Mouse (Mus musculus) E14TG2a.4 (cell line): ENCODE data around the gene Pou6f1.

Experiments
- CTCF ChIP-seq: conservative IDR thresholded peaks from 2 replicates; pipeline ENCODE4 v1.5.1; 2014; ENCODE audit warnings: low read length
- NANOG ChIP-seq: IDR thresholded peaks from 2 replicates; pipeline ENCODE4 v1.6.1; 2014; ENCODE audit warnings: borderline replicate concordance, low read length, mixed read lengths

DNA sequence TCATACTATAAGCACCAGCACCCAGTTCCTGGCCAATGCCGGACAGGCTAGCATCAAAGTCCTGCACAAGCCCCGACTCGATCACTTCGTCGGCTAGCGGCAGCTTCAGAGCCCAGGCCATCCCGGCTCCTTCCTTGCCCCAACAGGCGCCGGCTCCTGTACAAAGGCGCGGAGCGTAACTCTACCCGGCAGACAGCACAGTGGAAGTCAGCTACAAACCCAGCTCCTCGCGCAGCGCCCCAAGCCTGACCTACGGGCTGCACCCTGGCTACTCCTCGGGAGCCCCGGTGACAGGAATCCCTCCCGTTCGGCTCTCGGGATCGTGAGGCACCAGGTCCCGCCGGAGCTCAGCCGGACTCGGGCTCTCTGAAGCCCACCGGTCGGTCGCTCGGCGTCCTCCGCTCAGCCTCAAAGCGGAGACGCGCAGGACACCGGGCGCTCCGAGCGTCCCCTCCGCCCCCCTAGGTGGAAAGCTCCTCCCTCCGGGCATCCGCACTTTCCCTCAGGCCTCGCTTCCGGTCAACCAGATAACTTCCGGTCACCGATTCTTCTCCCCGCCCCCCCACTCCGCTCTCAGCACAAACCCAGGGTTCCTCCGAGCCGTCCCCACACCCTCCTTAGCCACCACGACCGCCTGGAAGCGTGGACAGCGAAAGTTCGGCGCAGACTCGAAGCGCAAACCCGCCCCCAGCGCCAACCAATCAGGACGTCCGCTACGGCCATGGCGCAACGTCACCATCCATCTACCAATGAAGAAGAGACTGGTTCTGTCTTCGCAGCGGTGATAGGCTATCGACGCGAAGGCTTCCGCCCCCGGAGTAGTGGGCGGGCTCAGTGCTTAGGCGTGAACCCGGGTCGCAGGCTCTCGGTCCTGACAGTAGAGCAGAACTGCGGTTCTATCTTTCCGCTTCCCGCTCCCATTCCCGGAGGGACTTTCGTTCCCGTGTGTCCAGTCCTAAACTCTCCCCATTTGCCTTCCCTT, 48.2 kb downstream of the Pou6f1 start, which contains the start of gene Tfcp2:
- TF ChIP-seq CTCF (no peak), NANOG (no peak)
